Mouse (Mus musculus): Measurements from ENCODE around the gene Abca17.

Abca17 gene

GRCm38 (mm10) chr17:24236479-24236878 is 114.4 kb downstream of the Abca17 start:
- DNase-seq = no peak

- no peak for DNase-seq
Measured at GRCm38 (mm10) chr17:24227941-24228340, 122.9 kb downstream of the Abca17 start.

- DNase-seq = no peak
Measured at GRCm38 (mm10) chr17:24226721-24227120, 124.1 kb downstream of the Abca17 start.

- DNase-seq = no peak
Measured at GRCm38 (mm10) chr17:24225851-24226250, 125.0 kb downstream of the Abca17 start.

GRCm38 (mm10) chr17:24224741-24225140 is 126.1 kb downstream of the Abca17 start:
- DNase-seq = no peak

GRCm38 (mm10) chr17:24223513-24223912 is 127.4 kb downstream of the Abca17 start:
- no peak for DNase-seq

GRCm38 (mm10) chr17:24222653-24223052 is 128.2 kb downstream of the Abca17 start:
- no peak for DNase-seq

GRCm38 (mm10) chr17:24220435-24221411 is 130.1 kb downstream of the Abca17 start, which contains the start of gene Tedc2:
Gene Tedc2 (minus strand): TSS chr17:24220851.
- peak; percentile 95 for DNase-seq

- DNase-seq = no peak
Measured at GRCm38 (mm10) chr17:24216836-24217235, 134.0 kb downstream of the Abca17 start.

All from lung, postnatal 4 days (tissue).